Mouse (Mus musculus) heart, postnatal 36 days (tissue): ENCODE data around the gene Adcy1. TPM values are rescaled to one million over a fixed set of nuclear protein-coding genes. Genes with fewer than 3 reads are reported as not detected.

ENCODE experiments used
- DNase-seq, 2 experiments: peaks; one replicate each; pipeline ENCODE4 v3.0.0; 2021 to 2022
- intact Hi-C: fragments of 180-260 bp; cut with DNase I; formaldehyde crosslinking; loops from one replicate; pipeline ENCODE4 v1.15.1; 2025
- total RNA-seq, 2 experiments: library from RNA; stranded (reverse); gene quantifications; 2 replicates each; pipeline ENCODE4 v1.2.3; 2021

The Adcy1 gene
- total RNA-seq, result 1 to 10 TPM; 1.6 to 2.0 TPM

DNA sequence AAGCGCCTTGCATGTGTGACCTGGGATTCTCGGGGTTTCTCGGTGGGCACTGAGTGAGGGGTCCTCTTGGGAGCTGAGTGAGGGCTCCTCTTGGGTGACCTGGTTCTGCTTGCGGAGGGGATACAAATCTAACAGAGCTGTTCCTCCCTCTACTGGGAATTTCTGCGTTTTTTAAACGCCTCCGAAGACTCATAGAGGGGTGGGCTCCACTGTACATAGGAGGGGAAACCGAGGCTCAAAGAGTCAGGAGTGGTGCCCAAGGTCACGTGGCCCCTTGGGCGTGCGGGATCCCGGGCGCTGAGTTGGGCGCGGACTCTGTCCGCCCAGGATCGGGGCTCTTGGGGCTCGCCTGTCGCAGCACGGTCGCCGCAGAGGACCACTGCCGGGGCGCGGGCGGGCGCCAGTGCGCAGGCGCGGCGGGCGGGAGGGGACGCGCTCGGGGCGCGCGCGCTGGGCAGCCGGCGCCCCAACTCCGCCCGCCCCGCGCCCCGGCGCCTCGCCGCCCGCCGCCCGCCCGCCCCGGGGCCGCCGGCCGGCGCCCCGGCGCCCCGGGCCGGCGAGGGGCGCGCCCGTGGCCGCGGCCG is at the start of gene Adcy1:
Gene Adcy1 (plus strand): TSS at position 489 of the 584 bp plus-strand sequence.
- DNase-seq, result no peak
- intact Hi-C loops, result no loop called here

DNA sequence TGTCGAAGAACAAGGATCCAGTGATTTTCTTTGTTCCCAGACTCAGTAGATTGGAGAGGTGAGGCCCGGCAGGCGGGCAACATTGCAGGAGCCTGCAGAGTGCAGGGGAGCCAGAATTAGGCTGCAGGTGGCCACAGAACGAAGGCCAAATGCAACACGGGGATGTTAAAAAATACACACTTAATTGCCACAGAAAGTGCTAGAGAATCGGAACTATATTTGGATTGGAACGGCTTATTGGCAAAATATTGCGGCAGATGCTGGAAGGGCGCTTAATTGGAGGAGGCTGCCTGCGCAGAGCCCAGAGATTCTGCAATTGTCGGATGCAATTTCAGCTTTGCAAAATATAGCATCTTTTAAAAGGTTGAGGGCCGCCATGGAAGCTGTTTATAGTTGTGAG is 46.4 kb upstream of the Adcy1 start:
- DNase-seq, result no peak
- intact Hi-C loops, result no loop called here

DNA sequence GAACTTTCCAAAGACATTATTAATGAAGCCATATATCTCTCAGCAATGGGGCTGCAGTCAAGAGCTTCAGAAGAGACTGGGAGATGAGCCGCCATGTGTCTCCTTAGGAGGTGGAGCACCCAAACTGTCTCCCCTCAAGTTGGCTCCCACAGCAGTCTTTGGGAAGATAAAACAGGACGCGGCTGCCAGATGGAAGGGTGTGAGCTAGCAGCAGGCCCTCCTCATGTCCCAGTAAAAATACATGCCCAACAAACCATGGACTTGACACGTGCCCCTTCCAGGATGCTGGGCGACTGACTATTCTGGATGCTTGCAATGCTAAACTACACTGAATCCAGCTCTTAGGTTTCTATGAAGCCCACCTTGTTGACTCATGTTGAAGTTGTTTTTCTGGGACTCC is 45.2 kb upstream of the Adcy1 start:
- intact Hi-C loops, result no loop called here
- DNase-seq, result no peak

DNA sequence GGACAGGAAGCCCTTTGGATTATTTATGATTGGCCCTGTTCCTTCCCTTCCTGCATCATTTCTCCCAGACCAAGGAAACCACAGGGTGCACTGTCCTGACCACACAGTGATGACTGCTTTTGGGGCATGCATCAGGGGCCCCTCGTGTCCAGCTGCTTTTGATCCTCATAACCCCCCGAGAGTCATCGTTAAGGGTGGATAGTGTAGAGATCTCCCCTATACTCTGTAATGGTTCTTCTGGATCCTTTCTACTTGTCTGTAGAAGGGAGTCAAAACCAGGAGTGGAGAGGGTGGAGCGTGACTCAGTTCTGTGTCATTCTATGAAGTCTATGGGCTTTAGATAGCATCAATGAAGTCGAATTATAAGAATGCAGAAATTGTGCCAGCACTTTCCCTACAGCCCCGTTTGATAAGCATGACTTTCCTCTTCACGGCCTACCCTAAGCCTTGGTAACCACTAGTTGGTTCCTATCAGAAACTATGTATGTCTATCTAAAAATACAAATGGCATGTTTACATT is 44.2 kb upstream of the Adcy1 start:
- intact Hi-C loops, result no loop called here
- DNase-seq, result no peak

DNA sequence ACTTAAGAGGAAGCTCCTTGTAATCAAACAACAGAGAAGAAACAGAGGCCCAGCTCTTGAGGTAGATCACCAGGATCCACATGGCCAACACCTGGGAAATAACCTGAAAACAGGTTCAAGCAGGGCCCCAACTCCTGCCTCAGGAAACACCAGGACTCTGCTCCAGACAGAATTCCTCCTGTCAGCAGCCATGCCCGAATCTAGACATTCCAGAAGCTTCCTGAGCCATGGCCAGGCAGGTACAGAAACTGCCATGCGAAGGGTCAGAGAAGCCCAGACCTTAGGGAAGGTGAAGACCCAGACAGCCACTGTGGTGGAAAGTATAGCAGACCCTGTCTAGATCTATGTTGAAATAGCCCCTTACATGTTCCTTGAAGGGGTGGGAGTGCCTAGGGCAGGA is 30.2 kb upstream of the Adcy1 start:
- DNase-seq, result no peak
- intact Hi-C loops, result no loop called here

DNA sequence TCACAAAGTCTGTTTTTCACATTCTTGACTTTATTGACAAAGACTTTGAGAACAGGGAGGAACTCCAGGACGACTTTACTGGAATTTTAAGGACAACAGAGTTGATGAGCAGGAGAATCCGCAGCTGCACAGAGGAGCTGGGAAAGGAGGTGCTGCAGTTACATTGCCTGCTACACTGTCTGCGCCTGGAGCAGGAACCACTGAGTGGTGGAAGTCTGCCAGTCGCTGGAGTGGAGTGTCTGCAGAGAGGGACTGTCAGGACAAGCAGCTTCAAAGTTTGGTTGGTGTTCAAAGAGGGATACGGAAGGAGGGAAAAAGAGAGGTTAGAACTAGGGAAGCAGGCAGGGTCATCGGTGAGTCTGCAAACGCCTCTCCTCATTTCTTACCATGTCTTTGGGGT is 23.6 kb upstream of the Adcy1 start:
- intact Hi-C loops, result no loop called here
- DNase-seq, result no peak

DNA sequence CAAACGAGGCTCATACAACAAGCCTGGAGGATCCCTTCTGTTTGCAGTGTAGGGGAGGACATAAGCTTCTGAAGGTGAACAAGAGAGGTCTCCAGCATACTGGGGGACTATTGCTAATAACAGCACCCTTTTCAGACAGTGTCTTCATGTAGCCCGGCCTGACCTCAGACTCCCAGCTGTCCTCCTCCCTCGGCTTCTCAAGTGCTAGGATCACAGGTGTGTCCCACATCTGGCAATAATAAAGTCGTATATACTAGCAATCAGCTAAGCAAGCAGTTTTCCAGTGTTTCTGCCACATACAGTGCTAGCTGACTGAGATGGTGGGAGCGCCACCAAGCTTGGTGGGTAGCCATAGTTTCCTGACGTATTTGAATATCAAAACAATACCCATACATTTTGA is 22.5 kb upstream of the Adcy1 start:
- no peak for DNase-seq
- intact Hi-C loops, result no loop called here

DNA sequence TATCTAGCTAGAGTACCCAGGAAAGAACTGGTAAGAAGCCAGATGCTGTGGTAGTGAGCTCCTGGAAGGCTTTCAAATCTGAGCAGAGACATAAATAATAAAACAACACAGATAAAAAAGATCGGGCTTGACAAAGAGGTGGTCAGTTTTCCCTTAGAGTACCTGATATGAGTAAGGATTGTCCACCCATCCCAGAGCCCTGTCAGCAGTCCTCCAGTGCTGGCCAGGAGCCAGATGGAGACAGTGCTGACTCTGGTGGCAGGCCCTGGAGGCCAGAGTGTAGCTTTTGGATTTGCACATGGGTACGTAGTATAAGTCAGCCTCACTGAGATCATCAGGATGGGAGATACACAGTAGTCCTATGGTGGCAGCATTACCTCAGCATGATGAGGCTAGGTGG is 16.1 kb upstream of the Adcy1 start:
- no peak for DNase-seq
- intact Hi-C loops, result no loop called here

DNA sequence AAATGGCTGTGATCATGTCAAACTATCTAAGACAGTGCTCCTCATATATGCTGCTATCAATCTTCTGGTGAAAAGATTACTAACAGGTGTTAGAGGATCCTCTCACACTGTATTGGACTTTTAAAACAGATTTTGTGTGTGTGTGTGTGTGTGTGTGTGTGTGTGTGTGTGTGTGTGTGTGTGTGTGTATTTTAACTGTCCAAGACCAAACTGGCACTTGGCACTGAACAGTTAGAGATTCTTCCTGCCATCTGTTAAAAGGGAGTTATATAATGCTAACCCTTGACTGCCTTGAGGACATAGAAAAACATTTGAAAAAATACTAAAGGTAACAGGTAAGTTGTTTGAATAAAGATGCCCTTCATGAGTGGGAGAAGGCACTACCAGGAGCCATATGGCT is 15.7 kb upstream of the Adcy1 start:
- intact Hi-C loops, result no loop called here
- no peak for DNase-seq

DNA sequence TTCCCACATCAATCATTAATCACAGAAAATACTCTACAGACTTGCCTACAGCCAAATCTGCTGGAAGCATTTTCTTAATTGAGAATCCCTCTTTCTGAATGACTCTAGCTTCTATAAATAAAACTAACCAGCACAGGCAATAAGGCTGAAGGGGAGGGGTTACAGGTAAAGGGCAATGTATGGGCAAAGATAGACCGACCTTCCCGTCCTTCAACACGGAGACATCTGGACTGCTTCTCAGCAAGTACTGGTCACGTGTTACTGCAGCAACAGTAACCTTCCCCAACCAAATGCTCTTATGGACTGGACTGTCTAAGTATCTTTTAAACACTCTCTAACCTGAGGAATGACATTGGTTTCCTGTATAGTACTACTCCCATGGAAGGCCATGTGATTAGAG is 9.6 kb upstream of the Adcy1 start:
- intact Hi-C loops, result no loop called here
- DNase-seq, result no peak

DNA sequence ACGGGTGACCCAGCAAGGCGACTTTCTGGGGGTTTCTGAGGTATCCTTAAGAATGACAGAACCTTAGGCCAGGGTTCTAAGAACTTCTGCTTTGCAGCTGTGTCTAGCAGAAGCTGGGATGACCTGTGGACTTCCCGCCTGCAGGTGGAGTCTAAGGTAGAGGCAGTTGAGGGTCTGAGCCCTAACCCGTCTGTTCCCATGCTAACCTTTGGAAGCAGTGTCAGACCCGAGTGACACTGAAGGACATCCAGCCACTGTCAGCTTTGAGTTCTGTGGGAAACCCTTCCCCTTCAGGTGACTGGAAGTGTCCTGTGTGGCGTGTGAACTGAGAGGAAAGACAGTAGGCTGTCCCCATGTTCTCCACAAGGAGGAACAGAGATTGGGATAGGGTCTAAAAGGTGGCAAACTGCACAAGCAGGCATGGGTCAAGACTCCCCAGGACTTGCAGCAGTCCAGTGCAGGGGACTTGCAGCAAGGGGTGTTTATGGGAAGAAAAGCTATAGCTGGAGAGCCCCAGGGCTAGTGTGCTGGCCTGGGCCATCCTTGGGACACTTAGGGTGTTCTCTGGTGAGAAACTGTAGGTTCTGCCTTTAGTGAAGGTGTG is 8.5 kb upstream of the Adcy1 start:
- DNase-seq, result no peak
- intact Hi-C loops, result no loop called here

DNA sequence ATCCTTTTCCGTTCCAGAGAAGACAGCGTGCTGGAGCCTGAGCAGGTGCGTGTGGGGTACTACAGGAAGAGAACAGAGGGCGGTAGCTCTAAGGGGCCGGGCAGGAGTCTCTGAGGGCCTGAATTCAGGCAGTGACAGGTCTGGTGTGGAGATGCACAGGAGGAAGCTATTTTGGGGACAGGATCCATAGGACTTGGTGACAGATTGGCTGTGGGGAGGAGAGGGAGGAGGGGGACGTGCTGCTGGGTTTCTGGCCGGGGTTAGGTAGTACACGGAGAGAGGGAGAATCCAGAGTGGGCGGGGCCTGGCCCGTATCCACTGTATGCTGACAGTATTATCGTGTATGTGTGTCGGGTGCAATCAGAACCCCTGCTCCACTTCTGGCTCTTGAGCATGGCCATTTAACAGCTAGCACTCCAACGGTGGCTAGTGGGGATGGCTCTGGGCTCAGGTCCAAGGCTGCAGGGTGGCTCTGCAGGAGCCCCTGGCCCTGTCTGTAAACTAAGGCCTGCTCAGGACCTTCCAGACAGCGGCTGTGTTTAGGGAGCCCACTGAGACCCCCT is 7.8 kb upstream of the Adcy1 start:
- DNase-seq, result peak; percentile 33 to 37
- intact Hi-C loops, result no loop called here

DNA sequence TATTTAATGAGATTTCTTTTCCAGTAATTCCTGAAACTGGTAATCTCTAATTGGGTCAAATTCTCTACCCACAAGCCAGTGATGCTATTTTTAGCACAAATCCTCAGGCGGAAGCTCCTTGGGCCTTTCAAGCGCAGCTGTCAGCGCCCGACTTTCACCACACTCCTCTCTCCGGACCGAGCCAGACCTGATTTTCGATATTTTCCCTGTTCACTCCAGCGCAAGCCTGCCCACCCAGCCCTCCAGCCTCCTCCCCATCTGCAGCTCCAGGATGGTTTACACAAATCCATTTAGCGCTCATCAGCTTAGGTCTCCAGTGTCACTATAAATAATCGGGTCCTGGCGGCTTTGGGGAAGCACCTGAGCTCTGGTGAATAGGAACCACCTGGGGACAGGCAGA is 7.2 kb upstream of the Adcy1 start:
- peak in 1 of 2 experiments; percentile 11 for DNase-seq
- intact Hi-C loops, result no loop called here

DNA sequence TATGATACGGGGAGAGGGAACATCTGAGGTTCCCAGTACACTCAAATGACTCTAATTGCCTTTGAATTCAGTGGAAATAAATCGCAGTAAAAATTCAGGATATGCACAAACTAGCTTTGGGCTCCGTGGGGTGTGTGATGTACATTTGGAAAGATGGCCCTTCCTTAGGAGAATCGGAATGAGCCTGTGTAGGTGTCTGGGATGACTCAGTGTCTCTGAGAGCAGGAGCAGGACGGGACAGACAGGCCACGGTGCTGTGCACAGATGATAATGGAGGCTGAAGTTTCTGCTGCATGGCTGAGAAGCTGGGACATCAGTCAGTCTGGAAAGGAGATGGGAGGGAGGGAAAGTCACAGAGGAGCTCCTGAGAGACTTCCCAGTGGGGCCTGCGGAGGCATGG is 5.5 kb upstream of the Adcy1 start:
- no peak for DNase-seq
- intact Hi-C loops, result no loop called here

DNA sequence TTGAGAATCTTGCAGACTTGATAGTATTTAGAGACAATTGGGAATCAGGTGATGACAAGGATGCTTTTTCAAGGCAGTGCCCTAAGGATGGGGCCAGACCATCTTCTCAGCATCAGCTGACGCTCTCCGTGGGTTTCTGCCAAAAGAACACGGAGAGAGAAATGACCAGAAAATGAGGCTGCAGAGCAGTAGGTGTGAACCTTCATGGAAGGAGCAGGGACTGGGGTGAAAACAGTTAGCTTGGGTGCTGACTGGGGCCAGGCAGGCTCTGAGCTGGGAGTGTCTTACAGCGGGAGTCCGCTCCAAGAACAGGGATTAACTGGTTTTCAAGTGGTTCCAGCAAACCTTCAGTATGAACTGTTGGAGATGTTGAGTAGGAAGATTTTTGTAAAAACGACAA is 1.3 kb upstream of the Adcy1 start:
- intact Hi-C loops, result no loop called here
- no peak for DNase-seq

DNA sequence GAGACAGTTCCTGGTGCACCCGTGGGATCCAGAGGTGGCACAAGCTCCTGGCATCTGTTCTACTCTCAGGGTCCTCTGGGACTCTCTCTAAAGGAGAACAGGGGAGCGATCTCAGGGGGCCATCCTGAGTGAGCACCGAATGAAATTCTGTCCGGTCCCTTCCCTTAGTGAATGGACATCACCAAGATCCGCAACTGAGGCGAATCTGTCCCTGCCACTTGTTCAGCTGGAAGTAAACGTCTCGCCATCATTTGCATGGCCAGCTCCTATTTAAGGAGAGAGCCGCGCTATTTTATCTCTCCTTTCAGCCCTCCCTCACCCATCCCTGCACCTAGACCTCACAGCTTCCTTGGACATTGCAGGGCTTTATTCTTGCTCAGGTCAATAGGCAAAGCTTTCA is 723 bp upstream of the Adcy1 start:
- no peak for DNase-seq
- intact Hi-C loops, result no loop called here

DNA sequence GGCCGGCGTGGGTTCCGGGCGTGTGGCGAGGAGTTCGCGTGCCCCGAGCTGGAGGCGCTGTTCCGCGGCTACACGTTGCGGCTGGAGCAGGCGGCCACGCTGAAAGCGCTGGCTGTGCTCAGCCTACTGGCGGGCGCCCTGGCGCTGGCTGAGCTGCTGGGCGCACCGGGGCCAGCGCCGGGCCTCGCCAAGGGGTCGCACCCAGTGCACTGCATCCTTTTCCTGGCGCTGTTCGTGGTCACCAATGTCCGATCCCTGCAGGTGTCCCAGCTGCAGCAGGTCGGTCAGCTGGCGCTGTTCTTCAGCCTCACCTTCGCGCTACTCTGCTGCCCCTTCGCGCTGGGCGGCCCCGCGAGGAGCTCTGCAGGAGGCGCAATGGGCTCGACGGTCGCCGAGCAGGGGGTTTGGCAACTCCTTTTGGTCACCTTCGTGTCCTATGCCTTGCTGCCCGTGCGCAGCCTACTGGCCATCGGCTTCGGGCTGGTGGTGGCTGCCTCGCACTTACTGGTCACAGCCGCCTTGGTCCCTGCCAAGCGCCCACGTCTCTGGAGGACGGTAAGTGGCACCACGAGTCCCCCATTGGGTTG is 485 bp downstream of the Adcy1 start:
- DNase-seq, result peak in 1 of 2 experiments; percentile 14
- intact Hi-C loops, result no loop called here

DNA sequence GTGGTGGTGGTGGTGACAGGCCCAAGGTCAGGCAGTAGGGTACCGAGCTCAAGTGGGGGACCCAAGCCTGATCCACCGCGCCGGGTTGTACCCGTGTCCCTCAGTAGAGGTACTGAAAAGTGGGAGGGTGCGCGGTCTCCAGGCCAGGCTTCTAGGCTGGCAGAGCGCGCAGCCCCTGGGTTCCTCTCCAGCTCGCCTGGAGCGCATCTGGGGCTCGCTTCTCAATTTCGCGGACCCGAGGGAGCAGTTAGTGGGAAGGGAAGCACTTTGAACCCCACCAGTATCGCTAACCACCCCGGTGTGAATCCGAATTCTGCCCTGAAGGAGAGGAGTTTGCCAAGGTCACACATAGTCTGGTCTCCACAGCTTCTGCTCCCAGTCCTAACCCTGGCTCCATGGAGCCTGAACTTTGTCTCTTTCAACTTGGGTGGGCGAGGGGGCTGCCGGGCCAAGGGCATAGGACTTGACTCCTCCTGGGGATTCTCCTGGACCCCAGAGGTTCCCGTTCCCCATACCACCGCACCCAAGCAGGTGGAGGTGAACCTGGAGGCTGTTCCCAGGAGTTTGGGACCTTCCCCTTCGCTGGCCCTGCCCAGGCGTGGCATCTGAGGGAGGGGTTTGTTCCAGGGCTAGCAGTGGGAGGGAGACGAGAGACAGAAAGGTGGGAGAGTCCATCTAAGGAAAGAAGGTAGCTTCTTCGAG is 1.3 kb downstream of the Adcy1 start:
- no peak for DNase-seq
- intact Hi-C loops, result no loop called here

DNA sequence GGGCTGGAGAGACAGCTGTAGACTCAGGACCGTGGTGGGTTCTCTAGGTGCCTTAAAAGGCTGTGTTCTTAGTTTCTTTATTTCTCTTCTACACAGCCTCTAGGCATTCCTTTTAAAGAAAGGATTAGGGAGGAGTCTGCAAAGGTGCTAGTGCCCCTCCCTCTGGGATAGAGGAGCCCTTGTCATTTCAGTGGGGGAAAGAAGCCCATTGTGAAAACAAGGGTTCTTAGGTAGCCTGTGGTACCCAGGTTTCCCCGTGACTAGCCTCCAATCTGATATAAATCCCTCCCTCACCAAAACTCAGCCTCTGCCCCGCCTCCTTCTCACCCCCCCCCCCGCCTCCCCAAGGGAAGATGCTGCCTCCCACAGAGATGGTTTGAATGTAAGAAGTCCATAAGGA is 2.1 kb downstream of the Adcy1 start:
- intact Hi-C loops, result no loop called here
- no peak for DNase-seq

DNA sequence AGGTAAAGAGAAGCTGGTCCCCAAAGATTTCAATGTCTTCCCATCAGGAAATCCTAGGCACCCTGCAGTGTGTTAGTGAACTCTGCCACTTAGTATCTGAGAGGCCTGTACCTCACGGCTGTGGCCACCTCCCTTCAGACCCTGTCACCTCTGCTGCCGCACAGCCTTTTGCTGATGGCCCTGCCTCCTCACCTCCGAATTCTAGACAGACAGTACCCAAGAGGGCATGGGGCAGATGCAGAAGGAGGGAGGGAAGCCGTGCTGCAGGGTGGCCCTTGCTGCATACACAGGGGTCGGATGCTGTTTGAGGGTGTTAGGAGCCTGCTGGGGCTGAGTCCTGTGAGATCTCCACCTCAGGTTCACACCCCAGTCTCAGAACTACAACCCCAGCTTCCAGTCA is 2.6 kb downstream of the Adcy1 start:
- intact Hi-C loops, result no loop called here
- DNase-seq, result no peak

DNA sequence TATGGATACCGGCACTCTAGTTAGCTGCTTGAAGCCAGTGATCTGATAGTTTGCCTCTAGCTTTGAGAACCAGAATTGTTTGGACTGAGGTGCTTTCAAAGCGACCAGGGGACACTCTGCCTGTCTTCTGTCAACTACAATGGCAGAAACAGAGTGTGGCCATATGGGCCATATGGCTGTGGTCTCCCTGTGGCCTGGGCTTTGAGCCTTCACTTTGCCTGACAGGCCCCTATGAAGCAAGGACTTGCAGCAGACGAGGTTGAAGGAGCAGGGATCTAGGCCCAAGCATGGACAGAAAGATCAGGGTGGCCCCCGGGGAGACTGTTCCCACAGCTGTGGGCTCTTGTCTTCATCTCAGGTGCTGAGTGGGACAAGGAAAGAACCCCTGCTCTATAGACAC is 4.0 kb downstream of the Adcy1 start:
- DNase-seq, result no peak
- intact Hi-C loops, result no loop called here
